35 mouse cellular contexts compared by ENCODE assay signal in genomic region chr17:30842312-30842711, GRCm38 (mm10). TPM values are rescaled to one million over a fixed set of nuclear protein-coding genes. Genes with fewer than 3 reads are reported as not detected.
DNase-seq lines count a peak whose midpoint lies in the region; ATAC-seq and TF ChIP-seq lines count a peak whose summit lies in the region.
"Had no signal": no experiment of that assay in that cellular context is flagged by ENCODE, and none has a peak within 500 bp of the region (broad histone marks: within the 10 kb centered on the region; RNA-seq: fewer than 3 reads in every experiment).

No protein-coding gene starts in this region.

- peak; percentile 28 to 51 for DNase-seq in spleen, postnatal 36 days (ENCODE audit: low spot score in 2 of 2)
- no peak for DNase-seq in spleen, adult 18-20 months
- DNase-seq in MEL (ENCODE audit: low read depth, low spot score): no peak
- DNase-seq in natural killer cell, adult 2 months (ENCODE audit: low spot score in 2 of 2): peak; percentile 49 to 68
- DNase-seq in right cerebral cortex, postnatal 36 days (ENCODE audit: low spot score in 2 of 2): no peak
- no peak for DNase-seq in lung, postnatal 25 days (ENCODE audit: low spot score)
- DNase-seq: adrenal gland, postnatal 14 days; cerebellum, adult 2 months; cerebellum, postnatal 14 days; gastrocnemius, postnatal 25 days; heart, postnatal 10 days; kidney, adult 18-20 months; kidney, postnatal 25 days; left cerebral cortex, postnatal 4 days; liver, embryonic 13.5 days; lung, embryonic 14.5 days; lung, postnatal 14 days; midbrain, embryonic 14.5 days; right cerebral cortex, adult 18-20 months; right cerebral cortex, postnatal 4 days; thymus, adult 2 months; thymus, postnatal 4 days had no signal

- H3K9ac ChIP-seq in MEL (ENCODE audit: control insufficient read depth, low read depth, low read length, poor library complexity, severe bottlenecking): no peak overlapping the region
- H3K9ac ChIP-seq: heart, embryonic 13.5 days; hindbrain, embryonic 15.5 days; kidney, embryonic 15.5 days; liver, embryonic 13.5 days; lung, embryonic 14.5 days had no signal

- no peak overlapping the region for H3K27ac ChIP-seq in MEL (ENCODE audit: control insufficient read depth, low read depth, low read length)
- H3K27ac ChIP-seq: heart, embryonic 13.5 days; hindbrain, embryonic 10.5 days; hindbrain, embryonic 15.5 days; kidney, embryonic 15.5 days; liver, embryonic 13.5 days; stomach, postnatal 0 days had no signal

- no peaks in the 10 kb centered on the region for H3K27me3 ChIP-seq in MEL (ENCODE audit: control insufficient read depth in 1 of 2, insufficient read depth in 2 of 2, low read length in 2 of 2)
- H3K27me3 ChIP-seq: heart, embryonic 13.5 days; hindbrain, embryonic 15.5 days; kidney, embryonic 15.5 days; liver, embryonic 13.5 days had no signal

- H3K4me1 ChIP-seq in MEL (ENCODE audit: control insufficient read depth in 1 of 2, insufficient read depth in 2 of 2, low read length in 2 of 2): no peaks in the 10 kb centered on the region
- H3K4me1 ChIP-seq: heart, embryonic 13.5 days; hindbrain, embryonic 15.5 days; liver, embryonic 13.5 days had no signal

- ATAC-seq in hematopoietic stem cell, adult 5-6 weeks (replicated peaks in 1 of 2; ENCODE audit: insufficient read depth in 1 of 2, low FRiP score in 2 of 2, low TSS enrichment in 1 of 2, low read depth in 1 of 2, poor library complexity in 2 of 2, severe bottlenecking in 2 of 2): peak; percentile 36 to 54; a peak in 1 of 4 replicates
- ATAC-seq in cerebellum, adult (ENCODE audit: insufficient number of reproducible peaks, low FRiP score, low TSS enrichment): no peak
- ATAC-seq: forebrain, embryonic 14.5 days; Patski had no signal

- no peaks in the 10 kb centered on the region for H3K36me3 ChIP-seq in MEL (ENCODE audit: control insufficient read depth in 1 of 2, insufficient read depth in 2 of 2, low read length in 2 of 2)
- H3K36me3 ChIP-seq: heart, embryonic 13.5 days; hindbrain, embryonic 10.5 days; hindbrain, embryonic 15.5 days; kidney, embryonic 15.5 days; liver, embryonic 13.5 days had no signal

- no peak overlapping the region for H3K4me3 ChIP-seq in MEL (ENCODE audit: control insufficient read depth in 1 of 2, insufficient read depth in 1 of 2, low read depth in 2 of 2, low read length in 2 of 2)
- H3K4me3 ChIP-seq: heart, embryonic 13.5 days; hindbrain, embryonic 10.5 days; hindbrain, embryonic 15.5 days; kidney, embryonic 15.5 days; liver, embryonic 13.5 days had no signal

- TF ChIP-seq EP300 in MEL (IDR thresholded peaks at IDR 0.05; ENCODE audit: low read depth in 1 of 2, low read length in 2 of 2): no peak

- TF ChIP-seq RAD21 in MEL (IDR thresholded peaks at IDR 0.05; ENCODE audit: low read depth, low read length): no peak

- no peaks in the 10 kb centered on the region for H3K9me3 ChIP-seq in MEL (replicated peaks; ENCODE audit: insufficient read depth, low read length)
- H3K9me3 ChIP-seq: heart, embryonic 13.5 days; hindbrain, embryonic 10.5 days; hindbrain, embryonic 15.5 days; kidney, embryonic 15.5 days; liver, embryonic 13.5 days had no signal

- no peaks in the 10 kb centered on the region for H3K79me2 ChIP-seq in MEL (ENCODE audit: control insufficient read depth, insufficient read depth, low read length, poor library complexity)

- TF ChIP-seq POLR2A in MEL (IDR thresholded peaks at IDR 0.05; ENCODE audit: control insufficient read depth in 1 of 2, insufficient read depth in 1 of 2, low read depth in 1 of 2, low read length in 2 of 2, poor library complexity in 1 of 2): no peak

- TF ChIP-seq CTCF in MEL (IDR thresholded peaks at IDR 0.05 in 2 of 3, conservative IDR thresholded peaks at IDR 0.05 in 1 of 3; ENCODE audit: control insufficient read depth in 1 of 3, insufficient read depth in 1 of 3, low read depth in 2 of 3, low read length in 3 of 3, poor library complexity in 1 of 3, severe bottlenecking in 1 of 3): no peak

TF ChIP-seq in MEL, 35 proteins besides CTCF, POLR2A, EP300 and RAD21:
- TF ChIP-seq ETS1 (IDR thresholded peaks at IDR 0.05; ENCODE audit: low read depth, low read length): no peak
- 0 out of 2 replicates have a peak, but pooled peaks have one; percentile 17 for TF ChIP-seq MXI1 (IDR thresholded peaks at IDR 0.05; ENCODE audit: low read depth, low read length)
TF ChIP-seq in MEL: peak in this region for 1.

RNA-seq across cellular contexts. Expression of gene Glp1r, which starts 59.3 kb away (rescaled TPM):
- total RNA-seq in MEL (2012; rRNA removed): 0.04 TPM in 1 of 2 replicates, not detected in the other
- under 1 TPM in 1 of 2 experiments, not detected in 1; 0.04 TPM for polyA plus RNA-seq in MEL (2012; ENCODE audit: insufficient read depth in 1 of 2, insufficient read length in 2 of 2, low read depth in 1 of 2, low replicate concordance in 2 of 2, missing spikeins in 1 of 2)
- total RNA-seq in hematopoietic stem cell, adult 5-6 weeks (2017): 0.13 TPM in 1 of 2 replicates, not detected in the other
- total RNA-seq: gastrocnemius, adult 18-20 months; gastrocnemius, postnatal 25 days; monocyte, adult 5-6 weeks; neutrophil, adult 5-6 weeks had no signal
- polyA plus RNA-seq: G1E; liver, embryonic 13.5 days; Patski had no signal

Comparison
In these comparisons a context has a peak if more than half of its experiments do, and no peak if none do; other contexts are left out.
1. DNase-seq: peak in spleen, postnatal 36 days (2 of 2) and natural killer cell, adult 2 months (2 of 2); none in spleen, adult 18-20 months (0 of 2), MEL (single experiment), right cerebral cortex, postnatal 36 days (0 of 2) and lung, postnatal 25 days (single experiment).